Mouse (Mus musculus): ENCODE measurements around the gene Sh3pxd2a. TPM values are rescaled to one million over a fixed set of nuclear protein-coding genes. Genes with fewer than 3 reads are reported as not detected.

Gene Sh3pxd2a
- total and polyA plus RNA-seq, 3 experiments: 3.9 to 11.3 TPM; not detected in 1

GRCm38 (mm10) chr19:47240957-47241356 is 223.2 kb downstream of the Sh3pxd2a start:
- no peaks in the 10 kb centered on the region for H3K79me2 ChIP-seq (ENCODE audit: control insufficient read depth, insufficient read depth, low read length, poor library complexity)
- H3K27ac ChIP-seq (ENCODE audit: control insufficient read depth, low read depth, low read length): no peak overlapping the region
- DNase-seq (ENCODE audit: low read depth, low spot score): no peak
- H3K4me3 ChIP-seq (ENCODE audit: control insufficient read depth in 1 of 2, insufficient read depth in 1 of 2, low read depth in 2 of 2, low read length in 2 of 2): no peak overlapping the region
- no peaks in the 10 kb centered on the region for H3K27me3 ChIP-seq (ENCODE audit: control insufficient read depth in 1 of 2, insufficient read depth in 2 of 2, low read length in 2 of 2)
- H3K9me3 ChIP-seq (replicated peaks; ENCODE audit: insufficient read depth, low read length): no peaks in the 10 kb centered on the region
- no peak for TF ChIP-seq JUND (IDR thresholded peaks at IDR 0.05; ENCODE audit: low read depth, low read length)
- no peak for TF ChIP-seq POLR2AphosphoS5 (IDR thresholded peaks at IDR 0.05; ENCODE audit: borderline replicate concordance, low read depth, low read length)
- no peak for TF ChIP-seq MYB (IDR thresholded peaks at IDR 0.05; ENCODE audit: low read depth, low read length)
- no peak for TF ChIP-seq HCFC1 (IDR thresholded peaks at IDR 0.05; ENCODE audit: low read depth, low read length)
- no peak for TF ChIP-seq ELF1 (IDR thresholded peaks at IDR 0.05; ENCODE audit: low read depth, low read length)
- TF ChIP-seq RCOR1 (IDR thresholded peaks at IDR 0.05; ENCODE audit: low read depth, low read length): no peak
- TF ChIP-seq SIN3A (IDR thresholded peaks at IDR 0.05; ENCODE audit: low read length): no peak
- TF ChIP-seq CHD1 (IDR thresholded peaks at IDR 0.05; ENCODE audit: low read depth, low read length): no peak
- no peak for TF ChIP-seq MXI1 (IDR thresholded peaks at IDR 0.05; ENCODE audit: low read depth, low read length)
- TF ChIP-seq MAX (IDR thresholded peaks at IDR 0.05; ENCODE audit: low read length): no peak
- no peak for TF ChIP-seq MAFK (IDR thresholded peaks at IDR 0.05; ENCODE audit: borderline replicate concordance, low read depth, low read length)
- TF ChIP-seq TBP (IDR thresholded peaks at IDR 0.05; ENCODE audit: low read depth, low read length): no peak
- no peak for TF ChIP-seq USF2 (IDR thresholded peaks at IDR 0.05; ENCODE audit: borderline replicate concordance in 1 of 2, insufficient read depth in 1 of 2, low read depth in 1 of 2, low read length in 2 of 2)
- TF ChIP-seq MYC (IDR thresholded peaks at IDR 0.05; ENCODE audit: low read depth, low read length): no peak
- TF ChIP-seq ZC3H11A (IDR thresholded peaks at IDR 0.05; ENCODE audit: low read depth, low read length): no peak
- TF ChIP-seq ZKSCAN1 (IDR thresholded peaks at IDR 0.05; ENCODE audit: low read depth, low read length): no peak
- no peak for TF ChIP-seq ZMIZ1 (IDR thresholded peaks at IDR 0.05; ENCODE audit: low read depth, low read length)
- no peak for TF ChIP-seq TCF12 (IDR thresholded peaks at IDR 0.05; ENCODE audit: low read depth, low read length)
- H3K9ac ChIP-seq (ENCODE audit: control insufficient read depth, low read depth, low read length, poor library complexity, severe bottlenecking): no peak overlapping the region
- no peaks in the 10 kb centered on the region for H3K4me1 ChIP-seq (ENCODE audit: control insufficient read depth in 1 of 2, insufficient read depth in 2 of 2, low read length in 2 of 2)
- H3K36me3 ChIP-seq (ENCODE audit: control insufficient read depth in 1 of 2, insufficient read depth in 2 of 2, low read length in 2 of 2): no peaks in the 10 kb centered on the region

- Histone ChIP-seq H3K4me1 (ENCODE audit: control insufficient read depth in 1 of 2, insufficient read depth in 2 of 2, low read length in 2 of 2) (no peaks in the 10 kb centered on the region), H3K9me3 (replicated peaks; ENCODE audit: insufficient read depth, low read length) (no peaks in the 10 kb centered on the region), H3K27ac (ENCODE audit: control insufficient read depth, low read depth, low read length) (no peak overlapping the region), H3K79me2 (ENCODE audit: control insufficient read depth, insufficient read depth, low read length, poor library complexity) (no peaks in the 10 kb centered on the region), H3K27me3 (ENCODE audit: control insufficient read depth in 1 of 2, insufficient read depth in 2 of 2, low read length in 2 of 2) (no peaks in the 10 kb centered on the region), H3K36me3 (ENCODE audit: control insufficient read depth in 1 of 2, insufficient read depth in 2 of 2, low read length in 2 of 2) (no peaks in the 10 kb centered on the region), H3K9ac (ENCODE audit: control insufficient read depth, low read depth, low read length, poor library complexity, severe bottlenecking) (no peak overlapping the region), H3K4me3 (ENCODE audit: control insufficient read depth in 1 of 2, insufficient read depth in 1 of 2, low read depth in 2 of 2, low read length in 2 of 2) (no peak overlapping the region)
- DNase-seq (ENCODE audit: low read depth, low spot score): no peak
- TF ChIP-seq ZKSCAN1 (IDR thresholded peaks at IDR 0.05; ENCODE audit: low read depth, low read length): no peak
- TF ChIP-seq MEF2A (IDR thresholded peaks at IDR 0.05; ENCODE audit: extremely low read depth, insufficient replicate concordance, low read depth, low read length, poor library complexity, severe bottlenecking): no peak
- no peak for TF ChIP-seq E2F4 (IDR thresholded peaks at IDR 0.05; ENCODE audit: borderline replicate concordance, low read depth, low read length)
- no peak for TF ChIP-seq TCF12 (IDR thresholded peaks at IDR 0.05; ENCODE audit: low read depth, low read length)
- no peak for TF ChIP-seq CHD2 (IDR thresholded peaks at IDR 0.05; ENCODE audit: low read length)
- TF ChIP-seq HCFC1 (IDR thresholded peaks at IDR 0.05; ENCODE audit: low read depth, low read length): no peak
- TF ChIP-seq ZC3H11A (IDR thresholded peaks at IDR 0.05; ENCODE audit: low read depth, low read length): no peak
- no peak for TF ChIP-seq ELF1 (IDR thresholded peaks at IDR 0.05; ENCODE audit: low read depth, low read length)
- TF ChIP-seq JUND (IDR thresholded peaks at IDR 0.05; ENCODE audit: low read depth, low read length): no peak
- no peak for TF ChIP-seq MXI1 (IDR thresholded peaks at IDR 0.05; ENCODE audit: low read depth, low read length)
These were observed 224.1 kb downstream of the Sh3pxd2a start for GRCm38 (mm10) chr19:47240076-47240475.
